Mouse (Mus musculus) ovary, postnatal 10 days (tissue): ENCODE measurements around the gene Cyth2.
A peak's percentile ranks its signal among the peaks of the same experiment; 100 is the strongest.

Experiments used
- DNase-seq: peaks from one replicate; pipeline ENCODE4 v3.0.0; 2022; ENCODE audit warnings: low spot score

Gene Cyth2

GRCm38 (mm10) chr7:45813787-45814779, at the start of gene Cyth2:
Cyth2 (minus strand) TSS chr7:45814581.
- DNase-seq: peak; percentile 96

- no peak for DNase-seq
Observed at GRCm38 (mm10) chr7:45862804-45863203, 48.4 kb upstream of the Cyth2 start.

GRCm38 (mm10) chr7:45859008-45859407, 44.6 kb upstream of the Cyth2 start:
- DNase-seq: no peak

- no peak for DNase-seq
Observed at GRCm38 (mm10) chr7:45856950-45857901, 42.8 kb upstream of the Cyth2 start.

- DNase-seq: no peak
Observed at GRCm38 (mm10) chr7:45853089-45853488, 38.7 kb upstream of the Cyth2 start.

GRCm38 (mm10) chr7:45850661-45851060, 36.3 kb upstream of the Cyth2 start:
- DNase-seq: no peak

GRCm38 (mm10) chr7:45848447-45849027, 34.2 kb upstream of the Cyth2 start:
- no peak for DNase-seq

- no peak for DNase-seq
Observed at GRCm38 (mm10) chr7:45842950-45843744, 28.8 kb upstream of the Cyth2 start.

GRCm38 (mm10) chr7:45833924-45834323, 19.5 kb upstream of the Cyth2 start:
- DNase-seq: no peak

- no peak for DNase-seq
Observed at GRCm38 (mm10) chr7:45833148-45833790, 18.9 kb upstream of the Cyth2 start.

- no peak for DNase-seq
Observed at GRCm38 (mm10) chr7:45832428-45832827, 18.0 kb upstream of the Cyth2 start.

GRCm38 (mm10) chr7:45831128-45831525, 16.7 kb upstream of the Cyth2 start:
- DNase-seq: no peak

- DNase-seq: peak; percentile 63
Observed at GRCm38 (mm10) chr7:45830427-45831127, 16.2 kb upstream of the Cyth2 start, which contains the start of gene Grwd1. Grwd1 (minus strand) TSS chr7:45830944.

- no peak for DNase-seq
Observed at GRCm38 (mm10) chr7:45826631-45827030, 12.2 kb upstream of the Cyth2 start.

- no peak for DNase-seq
Observed at GRCm38 (mm10) chr7:45824598-45824997, 10.2 kb upstream of the Cyth2 start, which contains the start of gene Kcnj14. Kcnj14 (minus strand) TSS chr7:45824782.

GRCm38 (mm10) chr7:45820913-45821312, 6.5 kb upstream of the Cyth2 start:
- no peak for DNase-seq

GRCm38 (mm10) chr7:45819843-45820242, 5.5 kb upstream of the Cyth2 start:
- DNase-seq: no peak

GRCm38 (mm10) chr7:45815984-45816351, 1.6 kb upstream of the Cyth2 start:
- DNase-seq: no peak

- no peak for DNase-seq
Observed at GRCm38 (mm10) chr7:45815323-45815983, 1.1 kb upstream of the Cyth2 start.
